ENCODE assay signal across 18 mouse cellular contexts in genomic region chr10:62308896-62309491, GRCm38 (mm10). TPM values are rescaled to one million over a fixed set of nuclear protein-coding genes. Genes with fewer than 3 reads are reported as not detected.
DNase-seq lines count a peak whose midpoint lies in the region; ATAC-seq lines count a peak whose summit lies in the region.
"Had no signal": no experiment of that assay in that cellular context is flagged by ENCODE, and none has a peak within 500 bp of the region (broad histone marks: within the 10 kb centered on the region; RNA-seq: fewer than 3 reads in every experiment).

No protein-coding gene starts in this region.

- ATAC-seq in embryonic facial prominence, embryonic 14.5 days (ENCODE audit: low read depth) = no peak
- no peak for ATAC-seq in kidney, embryonic 15.5 days (replicated peaks; ENCODE audit: low FRiP score)
- ATAC-seq in inflammation-experienced regulatory T-cells, adult 6 months = no peak
- ATAC-seq: forebrain, embryonic 16.5 days had no signal

- WGBS in embryonic facial prominence, embryonic 14.5 days = 46% methylated on average over 11 of the region's 11 CpGs
- WGBS in kidney, embryonic 15.5 days = 82% methylated on average over 11 of the region's 11 CpGs

- H3K9me3 ChIP-seq in embryonic facial prominence, embryonic 14.5 days (ENCODE audit: control insufficient read depth, low read length) = no peaks in the 10 kb centered on the region
- H3K9me3 ChIP-seq in kidney, embryonic 15.5 days (replicated peaks) = no peaks in the 10 kb centered on the region
- H3K9me3 ChIP-seq: embryonic facial prominence, embryonic 13.5 days; heart, embryonic 10.5 days had no signal

- H3K4me1 ChIP-seq in embryonic facial prominence, embryonic 14.5 days (ENCODE audit: control insufficient read depth, insufficient read depth, low read length) = peaks cover 5% of the 10 kb centered on the region
- peaks cover 47% of the 10 kb centered on the region for H3K4me1 ChIP-seq in kidney, embryonic 15.5 days

- no peak overlapping the region for H3K4me2 ChIP-seq in embryonic facial prominence, embryonic 14.5 days (ENCODE audit: low read depth, low read length)
- no peak overlapping the region for H3K4me2 ChIP-seq in kidney, embryonic 15.5 days
- H3K4me2 ChIP-seq: embryonic facial prominence, embryonic 13.5 days; liver, embryonic 11.5 days had no signal

- H3K27ac ChIP-seq in embryonic facial prominence, embryonic 14.5 days (replicated peaks; ENCODE audit: low read depth, low read length) = no peak overlapping the region
- peak overlapping the region; percentile 85 for H3K27ac ChIP-seq in kidney, embryonic 15.5 days
- H3K27ac ChIP-seq: embryonic facial prominence, embryonic 13.5 days had no signal

- no peak overlapping the region for H3K9ac ChIP-seq in embryonic facial prominence, embryonic 14.5 days (ENCODE audit: low read depth, low read length)
- H3K9ac ChIP-seq in kidney, embryonic 15.5 days = no peak overlapping the region
- H3K9ac ChIP-seq: embryonic facial prominence, embryonic 13.5 days had no signal

- H3K4me3 ChIP-seq in embryonic facial prominence, embryonic 14.5 days (ENCODE audit: low read depth, low read length) = no peak overlapping the region
- H3K4me3 ChIP-seq in kidney, embryonic 15.5 days (replicated peaks) = no peak overlapping the region
- H3K4me3 ChIP-seq: embryonic facial prominence, embryonic 13.5 days; heart, embryonic 10.5 days had no signal

- peak; percentile 64 for DNase-seq in kidney, adult 11 months
- no peak for DNase-seq in kidney, postnatal 4 days
- peak; percentile 18 for DNase-seq in embryonic facial prominence, embryonic 14.5 days (ENCODE audit: low spot score)
- DNase-seq in mesoderm, embryonic 11.5 days (ENCODE audit: low read depth, low spot score) = peak; percentile 35
- no peak for DNase-seq in thymus, postnatal 36 days
- no peak for DNase-seq in urinary bladder, postnatal 4 days (ENCODE audit: low spot score in 2 of 2)
- DNase-seq: B cell, adult 2 months; cerebellum, postnatal 10 days; lung, adult 18-20 months; lung, postnatal 36 days had no signal

- no peaks in the 10 kb centered on the region for H3K27me3 ChIP-seq in embryonic facial prominence, embryonic 14.5 days (replicated peaks; ENCODE audit: control insufficient read depth, insufficient read depth, low read length)
- no peaks in the 10 kb centered on the region for H3K27me3 ChIP-seq in kidney, embryonic 15.5 days
- H3K27me3 ChIP-seq: embryonic facial prominence, embryonic 13.5 days had no signal

- no peaks in the 10 kb centered on the region for H3K36me3 ChIP-seq in embryonic facial prominence, embryonic 14.5 days (ENCODE audit: control insufficient read depth, insufficient read depth, low read length)
- peaks cover 13% of the 10 kb centered on the region for H3K36me3 ChIP-seq in kidney, embryonic 15.5 days

RNA-seq across cellular contexts. Expression of gene Tacr2, which starts 56.8 kb away (rescaled TPM):
- not detected in 2 replicates for polyA plus RNA-seq in embryonic facial prominence, embryonic 14.5 days (2014; fragmentation: Nextera tagmentation; extraction: Ambion mirVana)
- polyA plus RNA-seq in kidney, embryonic 15.5 days (2015; fragmentation: Nextera tagmentation; extraction: Ambion mirVana) = 0.06 TPM in 1 of 2 replicates, not detected in the other
- not detected for polyA plus RNA-seq in inflammation-experienced regulatory T-cells, adult 6 months (2017; shearing (Covaris generic))
- polyA plus RNA-seq: embryonic facial prominence, embryonic 13.5 days; forebrain, embryonic 16.5 days; heart, embryonic 10.5 days; heart, postnatal 0 days; hindbrain, embryonic 11.5 days; liver, embryonic 11.5 days had no signal

Comparison
In these comparisons a context has a peak if more than half of its experiments do, and no peak if none do; other contexts are left out.
1. DNase-seq: peak in kidney, adult 11 months (single experiment), embryonic facial prominence, embryonic 14.5 days (single experiment) and mesoderm, embryonic 11.5 days (single experiment); none in kidney, postnatal 4 days (0 of 2), thymus, postnatal 36 days (0 of 2) and urinary bladder, postnatal 4 days (0 of 2).